Mouse (Mus musculus) heart, adult 18-20 months (tissue): Measurements from ENCODE around the gene Enpep. TPM values are rescaled to one million over a fixed set of nuclear protein-coding genes. Genes with fewer than 3 reads are reported as not detected.

Experiments used
- DNase-seq, 2 experiments: peaks; one replicate each; pipeline ENCODE4 v3.0.0; 2021 to 2022; ENCODE audit warnings: mixed read lengths in 1 of 2
- total RNA-seq, 2 experiments: library from RNA; stranded (reverse); gene quantifications; 2 replicates each; pipeline ENCODE4 v1.2.3; 2021

The Enpep gene
- total RNA-seq, 2 experiments from 2014 or later, result 5.5 to 6.5 TPM

GRCm38 (mm10) chr3:129313221-129313620 lies 19.3 kb downstream of the Enpep start:
- DNase-seq, result peak; percentile 29 to 58

- DNase-seq, result no peak
Observed at GRCm38 (mm10) chr3:129312511-129312910, 20.0 kb downstream of the Enpep start.

- peak; percentile 60 to 74 for DNase-seq
Observed at GRCm38 (mm10) chr3:129311951-129312350, 20.6 kb downstream of the Enpep start.

GRCm38 (mm10) chr3:129309926-129310325 lies 22.6 kb downstream of the Enpep start:
- no peak for DNase-seq

- no peak for DNase-seq
Observed at GRCm38 (mm10) chr3:129308876-129309275, 23.6 kb downstream of the Enpep start.

- peak in 1 of 2 experiments; percentile 75 for DNase-seq
Observed at GRCm38 (mm10) chr3:129308102-129308752, 24.3 kb downstream of the Enpep start.

GRCm38 (mm10) chr3:129303941-129304340 lies 28.6 kb downstream of the Enpep start:
- peak in 1 of 2 experiments; percentile 64 for DNase-seq

- peak in 1 of 2 experiments; percentile 71 for DNase-seq
Observed at GRCm38 (mm10) chr3:129299874-129300273, 32.6 kb downstream of the Enpep start.

GRCm38 (mm10) chr3:129298606-129299005 lies 33.9 kb downstream of the Enpep start:
- DNase-seq, result no peak

- DNase-seq, result peak; percentile 21 to 25
Observed at GRCm38 (mm10) chr3:129296994-129297393, 35.5 kb downstream of the Enpep start.

- no peak for DNase-seq
Observed at GRCm38 (mm10) chr3:129295883-129296282, 36.6 kb downstream of the Enpep start.

- DNase-seq, result no peak
Observed at GRCm38 (mm10) chr3:129289536-129289935, 43.0 kb downstream of the Enpep start.

- DNase-seq, result no peak
Observed at GRCm38 (mm10) chr3:129287140-129287539, 45.4 kb downstream of the Enpep start.

GRCm38 (mm10) chr3:129286426-129286825 lies 46.1 kb downstream of the Enpep start:
- DNase-seq, result no peak

- no peak for DNase-seq
Observed at GRCm38 (mm10) chr3:129284326-129284725, 48.2 kb downstream of the Enpep start.

GRCm38 (mm10) chr3:129279441-129279840 lies 53.1 kb downstream of the Enpep start:
- DNase-seq, result no peak

- peak in 1 of 2 experiments; percentile 8 for DNase-seq
Observed at GRCm38 (mm10) chr3:129273156-129273831, 59.2 kb downstream of the Enpep start.

GRCm38 (mm10) chr3:129270044-129270443 lies 62.5 kb downstream of the Enpep start:
- DNase-seq, result no peak

- DNase-seq, result no peak
Observed at GRCm38 (mm10) chr3:129268886-129269683, 63.4 kb downstream of the Enpep start.

- DNase-seq, result no peak
Observed at GRCm38 (mm10) chr3:129258497-129258896, 74.0 kb downstream of the Enpep start.

GRCm38 (mm10) chr3:129256766-129257165 lies 75.8 kb downstream of the Enpep start:
- DNase-seq, result peak; percentile 18 to 25

GRCm38 (mm10) chr3:129256283-129256682 lies 76.2 kb downstream of the Enpep start:
- DNase-seq, result no peak

- DNase-seq, result no peak
Observed at GRCm38 (mm10) chr3:129254246-129254645, 78.3 kb downstream of the Enpep start.
